Mouse (Mus musculus): ENCODE results near the gene AI464131. TPM values are rescaled to one million over a fixed set of nuclear protein-coding genes. Genes with fewer than 3 reads are reported as not detected.

Gene AI464131
- total and polyA plus RNA-seq, 3 experiments = 1.2 to 2.2 TPM; not detected in 1

GRCm38 (mm10) chr4:41478751-41479455 lies 24.0 kb downstream of the AI464131 start:
- H3K27ac ChIP-seq (ENCODE audit: control insufficient read depth, low read depth, low read length) = no peak overlapping the region
- TF ChIP-seq MXI1 (IDR thresholded peaks at IDR 0.05; ENCODE audit: low read depth, low read length) (no peak), RAD21 (IDR thresholded peaks at IDR 0.05; ENCODE audit: low read depth, low read length) (peak; percentile 26), ELF1 (IDR thresholded peaks at IDR 0.05; ENCODE audit: low read depth, low read length) (no peak), UBTF (IDR thresholded peaks at IDR 0.05; ENCODE audit: borderline replicate concordance, insufficient read depth, low read depth, low read length) (no peak), POLR2A (IDR thresholded peaks at IDR 0.05; ENCODE audit: control insufficient read depth in 1 of 2, insufficient read depth in 1 of 2, low read depth in 1 of 2, low read length in 2 of 2, poor library complexity in 1 of 2) (no peak), CTCF (IDR thresholded peaks at IDR 0.05 in 2 of 3, conservative IDR thresholded peaks at IDR 0.05 in 1 of 3; ENCODE audit: control insufficient read depth in 1 of 3, insufficient read depth in 1 of 3, low read depth in 2 of 3, low read length in 3 of 3, poor library complexity in 1 of 3, severe bottlenecking in 1 of 3) (peak; percentile 28 to 44 (median 42)), USF2 (IDR thresholded peaks at IDR 0.05; ENCODE audit: borderline replicate concordance in 1 of 2, insufficient read depth in 1 of 2, low read depth in 1 of 2, low read length in 2 of 2) (no peak), SMC3 (IDR thresholded peaks at IDR 0.05; ENCODE audit: low read depth, low read length) (peak; percentile 19; the same call in 1 of the 2 replicates), RCOR1 (IDR thresholded peaks at IDR 0.05; ENCODE audit: low read depth, low read length) (no peak), BHLHE40 (IDR thresholded peaks at IDR 0.05; ENCODE audit: borderline replicate concordance, low read depth, low read length) (no peak), E2F4 (IDR thresholded peaks at IDR 0.05; ENCODE audit: borderline replicate concordance, low read depth, low read length) (no peak)
- no peaks in the 10 kb centered on the region; a peak in 1 of 4 replicates for H3K36me3 ChIP-seq (ENCODE audit: control insufficient read depth in 1 of 2, insufficient read depth in 2 of 2, low read length in 2 of 2)
- no peaks in the 10 kb centered on the region for H3K27me3 ChIP-seq (ENCODE audit: control insufficient read depth in 1 of 2, insufficient read depth in 2 of 2, low read length in 2 of 2)
- no peaks in the 10 kb centered on the region for H3K79me2 ChIP-seq (ENCODE audit: control insufficient read depth, insufficient read depth, low read length, poor library complexity)
- no peak overlapping the region for H3K4me3 ChIP-seq (ENCODE audit: control insufficient read depth in 1 of 2, insufficient read depth in 1 of 2, low read depth in 2 of 2, low read length in 2 of 2)
- no peaks in the 10 kb centered on the region for H3K4me1 ChIP-seq (ENCODE audit: control insufficient read depth in 1 of 2, insufficient read depth in 2 of 2, low read length in 2 of 2)
- H3K9ac ChIP-seq (ENCODE audit: control insufficient read depth, low read depth, low read length, poor library complexity, severe bottlenecking) = no peak overlapping the region
- no peaks in the 10 kb centered on the region for H3K9me3 ChIP-seq (replicated peaks; ENCODE audit: insufficient read depth, low read length)
- DNase-seq (ENCODE audit: low read depth, low spot score) = peak; percentile 15

DNA sequence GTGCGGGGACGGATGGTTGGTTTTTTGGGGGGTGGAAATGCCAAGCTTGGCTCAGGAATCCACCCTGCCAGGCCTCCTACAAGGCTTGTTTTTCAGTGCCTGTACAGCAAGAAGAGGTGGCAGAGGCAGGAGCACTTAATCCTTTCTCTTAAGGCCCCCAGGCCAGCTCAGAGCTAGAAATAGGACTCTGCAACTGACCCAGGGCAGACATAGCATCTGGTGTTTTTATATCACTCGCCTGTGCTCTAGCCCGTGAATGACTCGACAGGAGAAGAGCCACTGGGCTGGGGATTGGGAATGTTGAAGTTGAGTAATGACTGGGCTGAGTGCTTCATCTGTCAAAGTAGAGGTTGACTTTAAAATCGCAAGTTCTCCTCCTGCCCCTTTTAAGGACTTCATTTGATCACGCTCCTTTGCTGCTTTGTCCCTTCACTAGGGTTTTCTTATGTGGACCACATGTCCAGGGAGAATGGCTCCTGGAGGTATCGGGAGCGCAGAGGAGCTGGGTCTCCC lies 25.2 kb downstream of the AI464131 start:
- Histone ChIP-seq H3K4me1 (ENCODE audit: control insufficient read depth in 1 of 2, insufficient read depth in 2 of 2, low read length in 2 of 2) (no peaks in the 10 kb centered on the region), H3K27me3 (ENCODE audit: control insufficient read depth in 1 of 2, insufficient read depth in 2 of 2, low read length in 2 of 2) (no peaks in the 10 kb centered on the region), H3K36me3 (ENCODE audit: control insufficient read depth in 1 of 2, insufficient read depth in 2 of 2, low read length in 2 of 2) (no peaks in the 10 kb centered on the region; a peak in 1 of 4 replicates), H3K9me3 (replicated peaks; ENCODE audit: insufficient read depth, low read length) (no peaks in the 10 kb centered on the region), H3K9ac (ENCODE audit: control insufficient read depth, low read depth, low read length, poor library complexity, severe bottlenecking) (no peak overlapping the region), H3K27ac (ENCODE audit: control insufficient read depth, low read depth, low read length) (no peak overlapping the region), H3K79me2 (ENCODE audit: control insufficient read depth, insufficient read depth, low read length, poor library complexity) (no peaks in the 10 kb centered on the region), H3K4me3 (ENCODE audit: control insufficient read depth in 1 of 2, insufficient read depth in 1 of 2, low read depth in 2 of 2, low read length in 2 of 2) (no peak overlapping the region)
- no peak for DNase-seq (ENCODE audit: low read depth, low spot score)
- TF ChIP-seq RCOR1 (IDR thresholded peaks at IDR 0.05; ENCODE audit: low read depth, low read length) (no peak), SMC3 (IDR thresholded peaks at IDR 0.05; ENCODE audit: low read depth, low read length) (no peak), JUND (IDR thresholded peaks at IDR 0.05; ENCODE audit: low read depth, low read length) (no peak), ETS1 (IDR thresholded peaks at IDR 0.05; ENCODE audit: low read depth, low read length) (no peak), KAT2A (conservative IDR thresholded peaks at IDR 0.05; ENCODE audit: low read depth, low read length) (no peak), RAD21 (IDR thresholded peaks at IDR 0.05; ENCODE audit: low read depth, low read length) (no peak), USF1 (IDR thresholded peaks at IDR 0.05; ENCODE audit: low read depth, low read length) (no peak), MAX (IDR thresholded peaks at IDR 0.05; ENCODE audit: low read length) (no peak), ZMIZ1 (IDR thresholded peaks at IDR 0.05; ENCODE audit: low read depth, low read length) (no peak), GATA1 (IDR thresholded peaks at IDR 0.05; ENCODE audit: low read depth, low read length) (no peak)
